ENCODE assay signal across 21 mouse cellular contexts in genomic region chr6:82744553-82744952, GRCm38 (mm10).
"Had no signal": no experiment of that assay in that cellular context is flagged by ENCODE, and none has a peak within 500 bp of the region (broad histone marks: within the 10 kb centered on the region; RNA-seq: fewer than 3 reads in every experiment).

No protein-coding gene starts in this region.

- H3K36me3 ChIP-seq: midbrain, embryonic 13.5 days; neural tube, embryonic 13.5 days had no signal

- H3K4me2 ChIP-seq: kidney, embryonic 15.5 days; limb, embryonic 12.5 days; limb, embryonic 15.5 days; liver, embryonic 12.5 days; liver, embryonic 15.5 days; lung, embryonic 15.5 days; midbrain, embryonic 13.5 days; neural tube, embryonic 13.5 days had no signal

- H3K9me3 ChIP-seq: kidney, embryonic 15.5 days; limb, embryonic 12.5 days; limb, embryonic 15.5 days; liver, embryonic 12.5 days; liver, embryonic 15.5 days; lung, embryonic 15.5 days; megakaryocyte, embryonic 14.5 days; midbrain, embryonic 10.5 days; midbrain, embryonic 13.5 days; neural tube, embryonic 13.5 days had no signal

- H3K9ac ChIP-seq: kidney, embryonic 15.5 days; limb, embryonic 12.5 days; limb, embryonic 15.5 days; liver, embryonic 12.5 days; liver, embryonic 15.5 days; lung, embryonic 15.5 days; midbrain, embryonic 13.5 days; neural tube, embryonic 13.5 days had no signal

- H3K27me3 ChIP-seq: kidney, embryonic 15.5 days; limb, embryonic 12.5 days; limb, embryonic 15.5 days; liver, embryonic 12.5 days; liver, embryonic 15.5 days; lung, embryonic 15.5 days; megakaryocyte, embryonic 14.5 days; midbrain, embryonic 13.5 days; neural tube, embryonic 13.5 days had no signal

- ATAC-seq: liver, embryonic 12.5 days; midbrain, embryonic 13.5 days; midbrain, embryonic 16.5 days had no signal

- H3K4me3 ChIP-seq: kidney, embryonic 15.5 days; limb, embryonic 12.5 days; limb, embryonic 15.5 days; liver, embryonic 12.5 days; liver, embryonic 15.5 days; lung, embryonic 15.5 days; megakaryocyte, embryonic 14.5 days; midbrain, embryonic 10.5 days; midbrain, embryonic 13.5 days; myocyte; neural tube, embryonic 13.5 days had no signal

- H3K4me1 ChIP-seq: kidney, embryonic 15.5 days; limb, embryonic 12.5 days; midbrain, embryonic 10.5 days; midbrain, embryonic 13.5 days had no signal

- DNase-seq: kidney, adult 8-10 months; kidney, postnatal 10 days; kidney, postnatal 36 days; left cerebral cortex, postnatal 4 days; lung, adult 18-20 months; lung, postnatal 10 days; lung, postnatal 36 days; thymus, adult 2 months; thymus, postnatal 14 days had no signal

- H3K27ac ChIP-seq: kidney, embryonic 15.5 days; limb, embryonic 12.5 days; limb, embryonic 15.5 days; liver, embryonic 12.5 days; liver, embryonic 15.5 days; lung, embryonic 15.5 days; midbrain, embryonic 10.5 days; midbrain, embryonic 13.5 days; neural tube, embryonic 13.5 days had no signal
